Mouse (Mus musculus) MEL (cell line): Measurements from ENCODE around the gene Mrm1. TPM values are rescaled to one million over a fixed set of nuclear protein-coding genes. Genes with fewer than 3 reads are reported as not detected.
A peak's percentile ranks its signal among the peaks of the same experiment; 100 is the strongest.

Experiments used
- DNase-seq: peaks from one replicate; pipeline ENCODE4 v3.0.0; 2011; ENCODE audit warnings: low read depth, low spot score
- H3K27ac ChIP-seq: 2 replicates; pipeline ENCODE4 v1.5.1; 2012; ENCODE audit warnings: low read depth, mild to moderate bottlenecking, control low read depth, low read length, moderate library complexity; ENCODE audit not compliant: control insufficient read depth
- H3K27me3 ChIP-seq, 2 experiments: fragments of 150-350 bp in 1 of 2; sonication (generic) in 1 of 2; 2 replicates each; pipeline ENCODE4 v1.6.1; 2012; ENCODE audit warnings: low read length in 2 of 2, mild to moderate bottlenecking in 2 of 2, improper control_type of control experiment in 1 of 2, moderate library complexity in 1 of 2; ENCODE audit not compliant: insufficient read depth in 2 of 2, control insufficient read depth in 1 of 2
- H3K36me3 ChIP-seq, 2 experiments: 2 replicates each; pipeline ENCODE4 v1.6.1; 2012 to 2014; ENCODE audit warnings: low read length in 2 of 2, improper control_type of control experiment in 1 of 2, inconsistent platforms in 1 of 2, mild to moderate bottlenecking in 1 of 2; ENCODE audit not compliant: insufficient read depth in 2 of 2, control insufficient read depth in 1 of 2
- H3K4me1 ChIP-seq, 2 experiments: fragments of 150-350 bp in 1 of 2; sonication (generic) in 1 of 2; 2 replicates each; pipeline ENCODE4 v1.6.1; 2012; ENCODE audit warnings: low read length in 2 of 2, improper control_type of control experiment in 1 of 2, mild to moderate bottlenecking in 1 of 2; ENCODE audit not compliant: insufficient read depth in 2 of 2, control insufficient read depth in 1 of 2
- H3K4me3 ChIP-seq, 2 experiments: fragments of 150-350 bp in 1 of 2; sonication (generic) in 1 of 2; 2 replicates each; pipeline ENCODE4 v1.5.1; 2012; ENCODE audit warnings: low read depth in 2 of 2, low read length in 2 of 2, mild to moderate bottlenecking in 2 of 2, moderate library complexity in 2 of 2, control low read depth in 1 of 2, improper control_type of control experiment in 1 of 2; ENCODE audit not compliant: control insufficient read depth in 1 of 2, insufficient read depth in 1 of 2
- H3K79me2 ChIP-seq: 2 replicates; pipeline ENCODE4 v1.6.1; 2012; ENCODE audit warnings: mild to moderate bottlenecking, low read length, moderate library complexity; ENCODE audit not compliant: control insufficient read depth, poor library complexity, insufficient read depth
- H3K9ac ChIP-seq: 2 replicates; pipeline ENCODE4 v1.6.1; 2012; ENCODE audit warnings: low read depth, mild to moderate bottlenecking, control low read depth, low read length, moderate library complexity; ENCODE audit not compliant: control insufficient read depth, poor library complexity, severe bottlenecking
- H3K9me3 ChIP-seq: fragments of 150-350 bp; sonication (generic); replicated peaks from 2 replicates; pipeline ENCODE4 v1.6.1; 2012; ENCODE audit warnings: mild to moderate bottlenecking, low read length, improper control_type of control experiment, moderate library complexity; ENCODE audit not compliant: insufficient read depth
- BHLHE40 ChIP-seq: IDR thresholded peaks from 2 replicates; pipeline ENCODE4 v1.6.1; 2012; ENCODE audit warnings: low read depth, mild to moderate bottlenecking, inconsistent platforms, low read length, improper control_type of control experiment, borderline replicate concordance
- CHD1 ChIP-seq: IDR thresholded peaks from 2 replicates; pipeline ENCODE4 v1.6.1; 2012; ENCODE audit warnings: low read depth, mild to moderate bottlenecking, inconsistent platforms, low read length, improper control_type of control experiment
- CHD2 ChIP-seq: IDR thresholded peaks from 2 replicates; pipeline ENCODE4 v1.6.1; 2011; ENCODE audit warnings: low read length, improper control_type of control experiment
- CTCF ChIP-seq, 3 experiments: IDR thresholded peaks in 2 of 3; conservative IDR thresholded peaks in 1 of 3; 2 replicates each; pipeline ENCODE4 v1.5.1; 2011 to 2012; ENCODE audit warnings: low read length in 3 of 3, low read depth in 2 of 3, mild to moderate bottlenecking in 2 of 3, improper control_type of control experiment in 1 of 3, inconsistent platforms in 1 of 3, mixed read lengths in 1 of 3, moderate library complexity in 1 of 3; ENCODE audit not compliant: control insufficient read depth in 1 of 3, insufficient read depth in 1 of 3, poor library complexity in 1 of 3, severe bottlenecking in 1 of 3
- ELF1 ChIP-seq: IDR thresholded peaks from 2 replicates; pipeline ENCODE4 v1.6.1; 2014; ENCODE audit warnings: low read depth, mild to moderate bottlenecking, inconsistent platforms, low read length, improper control_type of control experiment, moderate library complexity
- EP300 ChIP-seq, 2 experiments: IDR thresholded peaks; 2 replicates each; pipeline ENCODE4 v1.6.1; 2011; ENCODE audit warnings: improper control_type of control experiment in 2 of 2, low read length in 2 of 2, low read depth in 1 of 2, mild to moderate bottlenecking in 1 of 2
- ETS1 ChIP-seq: IDR thresholded peaks from 2 replicates; pipeline ENCODE4 v1.6.1; 2012; ENCODE audit warnings: low read depth, mild to moderate bottlenecking, inconsistent platforms, low read length, improper control_type of control experiment, moderate library complexity
- GABPA ChIP-seq: IDR thresholded peaks from 2 replicates; pipeline ENCODE4 v1.6.1; 2012; ENCODE audit warnings: low read depth, mild to moderate bottlenecking, inconsistent platforms, low read length, improper control_type of control experiment, moderate library complexity
- GATA1 ChIP-seq: IDR thresholded peaks from 2 replicates; pipeline ENCODE4 v1.6.1; 2011; ENCODE audit warnings: low read depth, low read length, improper control_type of control experiment
- MAX ChIP-seq: IDR thresholded peaks from 2 replicates; pipeline ENCODE4 v1.6.1; 2011; ENCODE audit warnings: low read length, improper control_type of control experiment
- MAZ ChIP-seq: IDR thresholded peaks from 2 replicates; pipeline ENCODE4 v1.6.1; 2012; ENCODE audit warnings: low read depth, mild to moderate bottlenecking, inconsistent platforms, low read length, improper control_type of control experiment
- MXI1 ChIP-seq: IDR thresholded peaks from 2 replicates; pipeline ENCODE4 v1.6.1; 2011; ENCODE audit warnings: mild to moderate bottlenecking, low read depth, low read length, improper control_type of control experiment
- MYC ChIP-seq: IDR thresholded peaks from 2 replicates; pipeline ENCODE4 v1.6.1; 2011; ENCODE audit warnings: low read depth, mild to moderate bottlenecking, low read length, improper control_type of control experiment, moderate library complexity
- NELFE ChIP-seq: IDR thresholded peaks from 2 replicates; pipeline ENCODE4 v1.6.1; 2011; ENCODE audit warnings: low read depth, low read length, improper control_type of control experiment
- NRF1 ChIP-seq: IDR thresholded peaks from 2 replicates; pipeline ENCODE4 v1.6.1; 2014; ENCODE audit warnings: low read depth, mild to moderate bottlenecking, inconsistent platforms, low read length, improper control_type of control experiment, moderate library complexity; ENCODE audit not compliant: poor library complexity, insufficient read depth, severe bottlenecking
- POLR2AphosphoS5 ChIP-seq: IDR thresholded peaks from 2 replicates; pipeline ENCODE4 v1.6.1; 2012; ENCODE audit warnings: low read depth, borderline replicate concordance, mild to moderate bottlenecking, inconsistent platforms, low read length, moderate library complexity, mixed read lengths
- RCOR1 ChIP-seq: IDR thresholded peaks from 2 replicates; pipeline ENCODE4 v1.6.1; 2012; ENCODE audit warnings: low read depth, mild to moderate bottlenecking, inconsistent platforms, low read length, improper control_type of control experiment
- SIN3A ChIP-seq: IDR thresholded peaks from 2 replicates; pipeline ENCODE4 v1.6.1; 2012; ENCODE audit warnings: low read length, improper control_type of control experiment, inconsistent platforms
- SMC3 ChIP-seq: IDR thresholded peaks from 2 replicates; pipeline ENCODE4 v1.6.1; 2011; ENCODE audit warnings: low read depth, low read length, improper control_type of control experiment
- TAL1 ChIP-seq: IDR thresholded peaks from 2 replicates; pipeline ENCODE4 v1.6.1; 2012; ENCODE audit warnings: mild to moderate bottlenecking, inconsistent platforms, low read length, moderate library complexity, mixed read lengths
- TBP ChIP-seq: IDR thresholded peaks from 2 replicates; pipeline ENCODE4 v1.8.0; 2011; ENCODE audit warnings: low read depth, low read length, improper control_type of control experiment
- TCF12 ChIP-seq: IDR thresholded peaks from 2 replicates; pipeline ENCODE4 v1.6.1; 2014; ENCODE audit warnings: low read depth, mild to moderate bottlenecking, inconsistent platforms, low read length, improper control_type of control experiment, moderate library complexity
- USF1 ChIP-seq: IDR thresholded peaks from 2 replicates; pipeline ENCODE4 v1.6.1; 2014; ENCODE audit warnings: low read depth, mild to moderate bottlenecking, inconsistent platforms, low read length, improper control_type of control experiment, moderate library complexity
- ZC3H11A ChIP-seq: IDR thresholded peaks from 2 replicates; pipeline ENCODE4 v1.6.1; 2012; ENCODE audit warnings: low read depth, mild to moderate bottlenecking, inconsistent platforms, low read length, improper control_type of control experiment
- ZKSCAN1 ChIP-seq: IDR thresholded peaks from 2 replicates; pipeline ENCODE4 v1.6.1; 2012; ENCODE audit warnings: low read depth, mild to moderate bottlenecking, inconsistent platforms, low read length, improper control_type of control experiment, moderate library complexity
- ZMIZ1 ChIP-seq: IDR thresholded peaks from 2 replicates; pipeline ENCODE4 v1.6.1; 2012; ENCODE audit warnings: low read depth, mild to moderate bottlenecking, inconsistent platforms, low read length, improper control_type of control experiment, moderate library complexity
- ZNF384 ChIP-seq: IDR thresholded peaks from 2 replicates; pipeline ENCODE4 v1.6.1; 2012; ENCODE audit warnings: low read depth, mild to moderate bottlenecking, inconsistent platforms, low read length, improper control_type of control experiment
- polyA plus RNA-seq, 2 experiments: library from polyadenylated mRNA; stranded (reverse) in 1 of 2; unstranded in 1 of 2; fragments of >175 nt in 1 of 2; fragments of >200 nt in 1 of 2; gene quantifications; 2 replicates each; pipeline versions ENCODE4 v1.2.1 to v1.2.4; 2012; ENCODE audit warnings: low replicate concordance in 2 of 2, low read depth in 1 of 2; ENCODE audit not compliant: insufficient read length in 2 of 2, insufficient read depth in 1 of 2, missing spikeins in 1 of 2
- total RNA-seq: library from RNA; depleted of rRNA; stranded (reverse); fragments of 300-350 nt; gene quantifications from 2 replicates; pipeline ENCODE4 v1.2.3, GENCODE M21; 2012

Gene Mrm1
- total and polyA plus RNA-seq, 3 experiments = 23.2 to 41.6 TPM; not detected in 1

GRCm38 (mm10) chr11:84818961-84819692, at the start of gene Mrm1 (continued):
- TF ChIP-seq ZMIZ1 = peak; percentile 95
- TF ChIP-seq ZC3H11A = no peak
- peak; percentile 59; the same call in 1 of the 2 replicates for TF ChIP-seq MAZ
- no peak for TF ChIP-seq NRF1

GRCm38 (mm10) chr11:84868786-84869259, 49.5 kb upstream of the Mrm1 start:
- H3K36me3 ChIP-seq = peaks cover 27 to 55% of the 10 kb centered on the region in 2 experiments
- no peaks in the 10 kb centered on the region for H3K27me3 ChIP-seq
- H3K79me2 ChIP-seq = peaks cover 60% of the 10 kb centered on the region
- peak overlapping the region; percentile 95 for H3K9ac ChIP-seq
- peak overlapping the region; percentile 97 to 98 for H3K4me3 ChIP-seq
- peak overlapping the region; percentile 70 for H3K27ac ChIP-seq
- DNase-seq = peak; percentile 79
- H3K4me1 ChIP-seq = peaks cover 16 to 43% of the 10 kb centered on the region in 2 experiments
- peak; percentile 51 for TF ChIP-seq MYC
- TF ChIP-seq CHD2 = no peak
- TF ChIP-seq MAX = no peak
- TF ChIP-seq GABPA = peak; percentile 45; the same call in 1 of the 2 replicates
- peak; percentile 74 for TF ChIP-seq GATA1
- 0 out of 2 replicates have a peak, but pooled peaks have one; percentile 30 for TF ChIP-seq TBP
- 0 out of 2 replicates have a peak, but pooled peaks have one; percentile 51 for TF ChIP-seq MAZ
- TF ChIP-seq NELFE = no peak
- no peak for TF ChIP-seq USF1
- no peak for TF ChIP-seq POLR2AphosphoS5
- no peak for TF ChIP-seq ZKSCAN1
- no peak for TF ChIP-seq RCOR1
- TF ChIP-seq ELF1 = peak; percentile 44; the same call in 1 of the 2 replicates
- peak; percentile 94 for TF ChIP-seq ZNF384
- TF ChIP-seq TAL1 = no peak
- 0 out of 2 replicates have a peak, but pooled peaks have one; percentile 5 for TF ChIP-seq CHD1
- no peak for TF ChIP-seq ZMIZ1
- TF ChIP-seq ETS1 = peak; percentile 24; the same call in 1 of the 2 replicates
- no peak for TF ChIP-seq CTCF (IDR thresholded peaks at IDR 0.05 in 2 of 3, conservative IDR thresholded peaks at IDR 0.05 in 1 of 3; ENCODE audit: control insufficient read depth in 1 of 3, insufficient read depth in 1 of 3, low read depth in 2 of 3, low read length in 3 of 3, poor library complexity in 1 of 3, severe bottlenecking in 1 of 3)
- TF ChIP-seq EP300 (IDR thresholded peaks at IDR 0.05; ENCODE audit: low read depth in 1 of 2, low read length in 2 of 2) = peak; percentile 39 to 75; a peak in 3 of 4 replicates
- TF ChIP-seq SMC3 = no peak
- peak; percentile 87 for TF ChIP-seq SIN3A
- no peak for TF ChIP-seq NRF1
- TF ChIP-seq TCF12 = no peak
- peak; percentile 42 for TF ChIP-seq MXI1
- no peak for TF ChIP-seq BHLHE40
- no peaks in the 10 kb centered on the region for H3K9me3 ChIP-seq
